Mouse (Mus musculus) C2C12 (cell line): ENCODE results near the gene Rrp12. TPM values are rescaled to one million over a fixed set of nuclear protein-coding genes. Genes with fewer than 3 reads are reported as not detected.

Source experiments
- H3K27me3 ChIP-seq: one replicate; pipeline ENCODE4 v1.6.1; 2011; ENCODE audit not compliant: control insufficient read depth, insufficient read depth, insufficient read length
- H3K36me3 ChIP-seq: one replicate; pipeline ENCODE4 v1.6.1; 2011; ENCODE audit not compliant: control insufficient read depth, insufficient read depth
- H3K4me3 ChIP-seq: one replicate; pipeline ENCODE4 v1.5.1; 2011; ENCODE audit warnings: mild to moderate bottlenecking, control low read depth; ENCODE audit not compliant: poor library complexity, insufficient read depth, severe bottlenecking
- H3K79me2 ChIP-seq: one replicate; pipeline ENCODE4 v1.6.1; 2011; ENCODE audit not compliant: control insufficient read depth, insufficient read depth
- H3K79me3 ChIP-seq: one replicate; pipeline ENCODE4 v1.6.1; 2011; ENCODE audit warnings: low read depth, control low read depth
- H3ac ChIP-seq: one replicate; pipeline ENCODE3; 2011; ENCODE audit warnings: low read depth; ENCODE audit not compliant: control insufficient read depth, insufficient read length
- CEBPB ChIP-seq: IDR thresholded peaks from one replicate; pipeline ENCODE4 v1.6.1; 2011; ENCODE audit warnings: low read depth, mild to moderate bottlenecking, control low read depth, moderate library complexity
- CTCF ChIP-seq: IDR thresholded peaks from one replicate; pipeline ENCODE4 v1.5.1; 2011; ENCODE audit not compliant: control insufficient read depth, insufficient read depth, insufficient read length
- FOSL1 ChIP-seq: IDR thresholded peaks from one replicate; pipeline ENCODE4 v1.8.0; 2011; ENCODE audit warnings: mild to moderate bottlenecking, low read length; ENCODE audit not compliant: poor library complexity, insufficient read depth, severe bottlenecking
- MAX ChIP-seq: IDR thresholded peaks from one replicate; pipeline ENCODE4 v1.6.1; 2011; ENCODE audit warnings: mild to moderate bottlenecking, control low read depth
- MYOD1 ChIP-seq: IDR thresholded peaks from one replicate; pipeline ENCODE4 v1.6.1; 2011; ENCODE audit warnings: low read depth; ENCODE audit not compliant: control insufficient read depth, insufficient read length
- MYOG ChIP-seq: IDR thresholded peaks from one replicate; pipeline ENCODE4 v1.6.1; 2011; ENCODE audit not compliant: control insufficient read depth, insufficient read length; ENCODE audit errors: extremely low read depth
- USF1 ChIP-seq: IDR thresholded peaks from one replicate; pipeline ENCODE4 v1.6.1; 2011; ENCODE audit warnings: low read depth, mild to moderate bottlenecking, control low read depth, moderate library complexity
- polyA plus RNA-seq: library from polyadenylated mRNA; unstranded; fragments of >200 nt; fragmentation: generic; extraction: Trizol; gene quantifications from one replicate; pipeline ENCODE4 v1.2.1, GENCODE M21; 2012; ENCODE audit warnings: missing spikeins

The Rrp12 gene
- polyA plus RNA-seq, 1 experiment: 33.6 TPM

- TF ChIP-seq CEBPB (no peak), USF1 (no peak)
- Histone ChIP-seq H3K36me3 (peaks cover 73% of the 10 kb centered on the region), H3ac (no peak overlapping the region), H3K27me3 (no peaks in the 10 kb centered on the region), H3K79me3 (no peaks in the 10 kb centered on the region), H3K4me3 (no peak overlapping the region), H3K79me2 (no peaks in the 10 kb centered on the region)
Measured at GRCm38 (mm10) chr19:41869296-41869695, 26.7 kb downstream of the Rrp12 start.

GRCm38 (mm10) chr19:41866707-41867106 lies 29.3 kb downstream of the Rrp12 start:
- H3K36me3 ChIP-seq: peaks cover 89% of the 10 kb centered on the region
- H3K27me3 ChIP-seq: no peaks in the 10 kb centered on the region
- no peaks in the 10 kb centered on the region for H3K79me3 ChIP-seq
- TF ChIP-seq MAX (no peak), CTCF (no peak), MYOD1 (no peak)
- no peaks in the 10 kb centered on the region for H3K79me2 ChIP-seq
- H3ac ChIP-seq: no peak overlapping the region
- H3K4me3 ChIP-seq: no peak overlapping the region

DNA sequence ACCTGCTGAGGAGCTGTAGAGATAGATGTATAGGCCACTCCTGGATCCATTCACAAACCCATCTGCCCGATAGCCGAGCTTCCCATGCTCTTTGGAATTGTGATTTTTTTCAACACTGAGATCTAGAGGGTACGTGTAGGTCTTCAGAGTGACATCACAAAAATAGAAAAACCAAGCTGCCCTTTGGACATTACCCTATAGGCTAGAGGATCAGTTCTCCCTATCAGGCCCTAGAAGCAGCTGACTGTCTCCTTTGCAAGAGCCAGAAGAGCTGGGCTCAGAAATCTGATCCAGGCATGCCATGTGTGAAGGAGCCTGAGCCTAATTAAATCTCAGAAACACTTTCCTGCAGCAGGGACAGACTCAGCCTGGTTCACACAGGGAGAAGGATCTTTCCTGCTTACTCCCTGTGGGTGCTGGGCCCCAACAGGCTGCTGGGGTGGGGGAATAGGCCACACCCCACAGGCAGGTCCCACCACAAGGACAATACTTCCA lies 38.1 kb downstream of the Rrp12 start:
- Histone ChIP-seq H3K36me3 (peaks cover 31% of the 10 kb centered on the region), H3K79me2 (no peaks in the 10 kb centered on the region), H3K27me3 (no peaks in the 10 kb centered on the region), H3K79me3 (no peaks in the 10 kb centered on the region), H3ac (no peak overlapping the region), H3K4me3 (no peak overlapping the region)
- TF ChIP-seq MYOG: no peak
- no peak for TF ChIP-seq USF1
- no peak for TF ChIP-seq FOSL1
- TF ChIP-seq CTCF: no peak
- no peak for TF ChIP-seq MYOD1
- no peak for TF ChIP-seq CEBPB
- no peak for TF ChIP-seq MAX

DNA sequence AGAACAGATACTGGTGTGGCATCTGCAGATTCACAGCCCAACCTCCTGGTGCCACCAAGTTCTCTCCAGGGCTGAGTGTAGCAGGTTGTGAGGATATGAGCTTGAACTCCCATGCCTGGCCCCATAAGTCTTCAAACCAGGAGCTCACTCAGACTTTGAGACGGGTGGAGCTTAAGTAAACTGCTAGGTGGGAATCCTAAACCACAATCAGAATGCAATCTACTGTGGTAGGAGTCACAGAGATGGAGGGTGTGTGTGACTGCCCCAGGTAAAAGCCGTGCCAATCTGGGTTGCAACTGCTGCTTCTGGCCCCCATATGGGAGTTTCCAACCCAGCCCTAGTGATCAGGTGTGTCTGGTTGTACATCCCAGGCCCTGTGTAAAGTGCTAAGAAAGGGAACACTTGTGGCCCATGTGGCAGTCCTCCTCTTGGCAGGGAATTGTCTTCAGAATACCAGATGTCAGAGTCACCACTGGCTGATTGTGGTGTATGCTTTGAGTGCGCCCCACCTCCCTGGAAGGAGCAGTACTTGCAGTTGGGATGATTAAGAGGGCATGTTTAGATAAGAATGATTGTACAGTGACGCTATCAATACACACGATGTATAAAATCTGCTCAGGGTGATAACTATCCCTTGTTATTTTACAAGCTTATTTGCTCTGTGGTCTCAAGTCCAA lies 38.7 kb downstream of the Rrp12 start:
- no peak overlapping the region for H3K4me3 ChIP-seq
- H3K79me2 ChIP-seq: no peaks in the 10 kb centered on the region
- no peaks in the 10 kb centered on the region for H3K27me3 ChIP-seq
- peak; percentile 56 for TF ChIP-seq MAX
- TF ChIP-seq CTCF: no peak
- TF ChIP-seq MYOD1: peak; percentile 13
- TF ChIP-seq FOSL1: peak; percentile 44
- H3K36me3 ChIP-seq: peaks cover 25% of the 10 kb centered on the region
- H3ac ChIP-seq: no peak overlapping the region
- no peaks in the 10 kb centered on the region for H3K79me3 ChIP-seq

- no peaks in the 10 kb centered on the region for H3K36me3 ChIP-seq
- H3ac ChIP-seq: no peak overlapping the region
- H3K4me3 ChIP-seq: no peak overlapping the region
- no peaks in the 10 kb centered on the region for H3K79me3 ChIP-seq
- no peaks in the 10 kb centered on the region for H3K27me3 ChIP-seq
- TF ChIP-seq FOSL1: no peak
- TF ChIP-seq CTCF: no peak
- TF ChIP-seq CEBPB: no peak
- TF ChIP-seq MAX: no peak
- no peak for TF ChIP-seq USF1
- no peak for TF ChIP-seq MYOD1
- no peak for TF ChIP-seq MYOG
- no peaks in the 10 kb centered on the region for H3K79me2 ChIP-seq
Measured at GRCm38 (mm10) chr19:41852423-41852822, 43.5 kb downstream of the Rrp12 start.

- Histone ChIP-seq H3K79me3 (no peaks in the 10 kb centered on the region), H3K27me3 (peaks cover 13% of the 10 kb centered on the region), H3K36me3 (no peaks in the 10 kb centered on the region), H3ac (no peak overlapping the region), H3K79me2 (no peaks in the 10 kb centered on the region), H3K4me3 (no peak overlapping the region)
- no peak for TF ChIP-seq FOSL1
- TF ChIP-seq MAX: no peak
- TF ChIP-seq USF1: no peak
- no peak for TF ChIP-seq MYOG
- TF ChIP-seq MYOD1: no peak
- TF ChIP-seq CTCF: no peak
- TF ChIP-seq CEBPB: no peak
Measured at GRCm38 (mm10) chr19:41850719-41851543, 45.0 kb downstream of the Rrp12 start.
